Mouse (Mus musculus): ENCODE results near the gene Hspb2. TPM values are rescaled to one million over a fixed set of nuclear protein-coding genes. Genes with fewer than 3 reads are reported as not detected.
A peak's percentile ranks its signal among the peaks of the same experiment; 100 is the strongest.

Gene Hspb2
- polyA plus RNA-seq, 1 experiment from 2014 or later: 61.2 TPM

- H3K4me2 ChIP-seq (replicated peaks): no peak overlapping the region
- H3K9me3 ChIP-seq (replicated peaks): no peaks in the 10 kb centered on the region
- H3K4me1 ChIP-seq: peaks cover 26% of the 10 kb centered on the region
- no peak overlapping the region for H3K4me3 ChIP-seq (replicated peaks)
- H3K36me3 ChIP-seq: peaks cover 4% of the 10 kb centered on the region; the same call in 1 of the 2 replicates
- ATAC-seq (ENCODE audit: insufficient number of reproducible peaks, low FRiP score, low TSS enrichment, low read depth): no peak
- whole genome bisulfite sequencing: 81% methylated on average over 2 of the region's 2 CpGs
- H3K27me3 ChIP-seq: no peaks in the 10 kb centered on the region
- no peak overlapping the region for H3K9ac ChIP-seq
- H3K27ac ChIP-seq (replicated peaks): no peak overlapping the region
Measured at GRCm38 (mm10) chr9:50770011-50770410, 17.9 kb upstream of the Hspb2 start.

- H3K9me3 ChIP-seq (replicated peaks): no peaks in the 10 kb centered on the region
- peak; percentile 95 for ATAC-seq (ENCODE audit: insufficient number of reproducible peaks, low FRiP score, low TSS enrichment, low read depth)
- H3K27ac ChIP-seq (replicated peaks): peak within 1 kb of the TSS; percentile 95
- H3K36me3 ChIP-seq: peaks cover 4% of the 10 kb centered on the region; the same call in 1 of the 2 replicates
- H3K4me2 ChIP-seq (replicated peaks): peak within 1 kb of the TSS; percentile 76
- H3K27me3 ChIP-seq: no peaks in the 10 kb centered on the region
- peaks cover 17% of the 10 kb centered on the region; the same call in 1 of the 2 replicates for H3K4me1 ChIP-seq
- peak within 1 kb of the TSS; percentile 68 for H3K9ac ChIP-seq
- peak within 1 kb of the TSS; percentile 56 for H3K4me3 ChIP-seq (replicated peaks)
- 3% methylated on average over 59 of the region's 59 CpGs for WGBS
Measured at GRCm38 (mm10) chr9:50768107-50769002, 16.2 kb upstream of the Hspb2 start, which contains the start of gene Fdxacb1. TSS of gene Fdxacb1 (plus strand) at chr9:50768236.

- peak overlapping the region; percentile 68 for H3K9ac ChIP-seq
- 4% methylated on average over 17 of the region's 17 CpGs for WGBS
- peak overlapping the region; percentile 76 for H3K4me2 ChIP-seq (replicated peaks)
- H3K4me3 ChIP-seq (replicated peaks): peak overlapping the region; percentile 56
- ATAC-seq (ENCODE audit: insufficient number of reproducible peaks, low FRiP score, low TSS enrichment, low read depth): no peak
- no peaks in the 10 kb centered on the region for H3K9me3 ChIP-seq (replicated peaks)
- H3K4me1 ChIP-seq: peaks cover 17% of the 10 kb centered on the region; the same call in 1 of the 2 replicates
- H3K36me3 ChIP-seq: peaks cover 4% of the 10 kb centered on the region; the same call in 1 of the 2 replicates
- H3K27me3 ChIP-seq: no peaks in the 10 kb centered on the region
- peak overlapping the region; percentile 95 for H3K27ac ChIP-seq (replicated peaks)
Measured at GRCm38 (mm10) chr9:50767531-50768106, 15.5 kb upstream of the Hspb2 start.

- H3K36me3 ChIP-seq: no peaks in the 10 kb centered on the region
- 51% methylated on average over 1 of the region's 1 CpGs for WGBS
- no peak for ATAC-seq (ENCODE audit: insufficient number of reproducible peaks, low FRiP score, low TSS enrichment, low read depth)
Measured at GRCm38 (mm10) chr9:50763331-50763730, 11.2 kb upstream of the Hspb2 start.

GRCm38 (mm10) chr9:50761520-50762243 is 9.5 kb upstream of the Hspb2 start:
- Histone ChIP-seq H3K36me3 (no peaks in the 10 kb centered on the region), H3K4me3 (replicated peaks) (no peak overlapping the region), H3K27ac (replicated peaks) (no peak overlapping the region), H3K4me1 (no peaks in the 10 kb centered on the region), H3K9me3 (replicated peaks) (no peaks in the 10 kb centered on the region), H3K4me2 (replicated peaks) (no peak overlapping the region), H3K27me3 (no peaks in the 10 kb centered on the region), H3K9ac (no peak overlapping the region)
- no peak for ATAC-seq (ENCODE audit: insufficient number of reproducible peaks, low FRiP score, low TSS enrichment, low read depth)
- WGBS: 49% methylated on average over 6 of the region's 6 CpGs

More at GRCm38 (mm10) chr9:50763331-50763730, 11.2 kb upstream of the Hspb2 start:
- no peaks in the 10 kb centered on the region for H3K9me3 ChIP-seq (replicated peaks)
- H3K4me1 ChIP-seq: peaks cover 5% of the 10 kb centered on the region; the same call in 1 of the 2 replicates
- no peak overlapping the region for H3K27ac ChIP-seq (replicated peaks)
- no peak overlapping the region for H3K4me2 ChIP-seq (replicated peaks)
- no peak overlapping the region for H3K9ac ChIP-seq
- no peak overlapping the region for H3K4me3 ChIP-seq (replicated peaks)
- H3K27me3 ChIP-seq: no peaks in the 10 kb centered on the region

- H3K27me3 ChIP-seq: no peaks in the 10 kb centered on the region
- H3K4me3 ChIP-seq (replicated peaks): no peak overlapping the region
- H3K27ac ChIP-seq (replicated peaks): no peak overlapping the region
- H3K36me3 ChIP-seq: no peaks in the 10 kb centered on the region
- H3K9me3 ChIP-seq (replicated peaks): no peaks in the 10 kb centered on the region
- no peak for ATAC-seq (ENCODE audit: insufficient number of reproducible peaks, low FRiP score, low TSS enrichment, low read depth)
- no peak overlapping the region for H3K4me2 ChIP-seq (replicated peaks)
- 62% methylated on average over 5 of the region's 5 CpGs for WGBS
- H3K4me1 ChIP-seq: peaks cover 12% of the 10 kb centered on the region
- H3K9ac ChIP-seq: no peak overlapping the region
Measured at GRCm38 (mm10) chr9:50756711-50757110, 4.6 kb upstream of the Hspb2 start.

DNA sequence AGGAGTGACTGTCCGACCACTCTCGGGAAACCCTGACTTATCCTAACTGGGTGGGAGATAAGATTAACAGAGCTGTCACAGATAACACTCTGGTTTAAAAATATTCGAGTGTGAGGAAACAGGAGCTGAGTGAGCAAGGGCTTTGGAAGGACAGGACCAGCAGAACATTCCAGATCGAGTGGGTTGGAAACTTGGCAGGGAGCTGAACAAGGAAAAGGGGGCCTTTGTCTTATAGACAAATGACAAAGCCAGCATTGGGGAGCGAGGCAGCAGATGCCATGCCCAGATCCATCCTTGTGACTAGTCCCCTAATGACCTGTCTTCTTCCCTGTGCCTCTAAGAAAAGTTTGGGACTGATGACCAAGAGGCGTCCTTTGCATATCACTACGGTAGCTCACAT is 1.8 kb upstream of the Hspb2 start:
- Histone ChIP-seq H3K9me3 (replicated peaks) (no peaks in the 10 kb centered on the region), H3K36me3 (no peaks in the 10 kb centered on the region), H3K9ac (no peak overlapping the region), H3K27me3 (no peaks in the 10 kb centered on the region), H3K4me2 (replicated peaks) (no peak overlapping the region; the same call in 1 of the 2 replicates), H3K27ac (replicated peaks) (no peak overlapping the region; the same call in 1 of the 2 replicates), H3K4me3 (replicated peaks) (peak overlapping the region; percentile 21; the same call in 1 of the 2 replicates), H3K4me1 (peaks cover 21% of the 10 kb centered on the region)
- 64% methylated on average over 7 of the region's 7 CpGs for WGBS
- no peak for ATAC-seq (ENCODE audit: insufficient number of reproducible peaks, low FRiP score, low TSS enrichment, low read depth)

GRCm38 (mm10) chr9:50752784-50753615 is 846 bp upstream of the Hspb2 start:
- Histone ChIP-seq H3K27ac (replicated peaks) (peak overlapping the region; percentile 68), H3K36me3 (no peaks in the 10 kb centered on the region), H3K9me3 (replicated peaks) (no peaks in the 10 kb centered on the region), H3K4me2 (replicated peaks) (peak overlapping the region; percentile 28), H3K9ac (no peak overlapping the region), H3K27me3 (no peaks in the 10 kb centered on the region), H3K4me3 (replicated peaks) (peak overlapping the region; percentile 21), H3K4me1 (peaks cover 21% of the 10 kb centered on the region)
- peak; percentile 83 for ATAC-seq (ENCODE audit: insufficient number of reproducible peaks, low FRiP score, low TSS enrichment, low read depth)
- WGBS: 65% methylated on average over 17 of the region's 17 CpGs

- peak within 1 kb of the TSS; percentile 21 for H3K4me3 ChIP-seq (replicated peaks)
- H3K9ac ChIP-seq: no peak within 1 kb of the TSS; the same call in 1 of the 2 replicates
- no peaks in the 10 kb centered on the region for H3K27me3 ChIP-seq
- 68% methylated on average over 22 of the region's 22 CpGs for WGBS
- H3K4me2 ChIP-seq (replicated peaks): peak within 1 kb of the TSS; percentile 22
- H3K4me1 ChIP-seq: peaks cover 26% of the 10 kb centered on the region
- H3K9me3 ChIP-seq (replicated peaks): no peaks in the 10 kb centered on the region
- no peak for ATAC-seq (ENCODE audit: insufficient number of reproducible peaks, low FRiP score, low TSS enrichment, low read depth)
- H3K36me3 ChIP-seq: no peaks in the 10 kb centered on the region
- H3K27ac ChIP-seq (replicated peaks): peak within 1 kb of the TSS; percentile 68; the same call in 1 of the 2 replicates
Measured at GRCm38 (mm10) chr9:50751323-50751722, 831 bp downstream of the Hspb2 start, which contains the start of gene Cryab. TSS of gene Cryab (plus strand) at chr9:50751325.

GRCm38 (mm10) chr9:50750706-50751105 is 1.4 kb downstream of the Hspb2 start:
- Histone ChIP-seq H3K36me3 (no peaks in the 10 kb centered on the region), H3K4me3 (replicated peaks) (peak overlapping the region; percentile 21; the same call in 1 of the 2 replicates), H3K27me3 (no peaks in the 10 kb centered on the region), H3K4me1 (peaks cover 29% of the 10 kb centered on the region), H3K9me3 (replicated peaks) (no peaks in the 10 kb centered on the region), H3K9ac (no peak overlapping the region; the same call in 1 of the 2 replicates), H3K4me2 (replicated peaks) (no peak overlapping the region), H3K27ac (replicated peaks) (no peak overlapping the region)
- no peak for ATAC-seq (ENCODE audit: insufficient number of reproducible peaks, low FRiP score, low TSS enrichment, low read depth)
- WGBS: 39% methylated on average over 6 of the region's 6 CpGs

Measured in embryonic facial prominence, embryonic 15.5 days (tissue).